Mouse (Mus musculus): ENCODE results near the gene Prss57.

DNA sequence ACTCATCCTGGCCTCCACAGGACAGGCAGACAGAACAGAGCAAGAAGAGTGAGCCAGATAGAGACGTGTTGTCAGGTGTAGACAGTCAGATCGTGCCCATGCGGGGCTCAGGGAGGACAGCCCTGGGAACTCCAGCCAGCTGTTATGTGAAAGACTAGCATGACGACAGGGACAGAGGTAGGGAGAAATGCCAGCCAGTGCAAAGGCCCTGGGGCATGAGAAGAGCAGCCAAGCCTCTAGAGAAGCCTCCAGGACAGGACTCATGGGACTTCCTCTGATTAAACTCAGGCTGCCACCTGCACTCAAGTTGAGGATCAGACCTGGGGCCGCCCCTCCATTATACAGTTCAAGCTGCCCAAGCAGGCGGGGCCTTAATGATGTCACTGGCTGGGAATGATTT is 42.3 kb downstream of the Prss57 start:
- TF ChIP-seq CTCF (conservative IDR thresholded peaks at IDR 0.05; ENCODE audit: low read length) (no peak), POU5F1 (IDR thresholded peaks at IDR 0.05; ENCODE audit: borderline replicate concordance, low read length) (no peak)
